Mouse (Mus musculus) layer of hippocampus, postnatal 25 days (tissue): ENCODE measurements around the gene Dnajb5. TPM values are rescaled to one million over a fixed set of nuclear protein-coding genes. Genes with fewer than 3 reads are reported as not detected.
A peak's percentile ranks its signal among the peaks of the same experiment; 100 is the strongest.

Source experiments
- DNase-seq, 2 experiments: peaks; one replicate each; pipeline ENCODE4 v3.0.0; 2022; ENCODE audit warnings: mixed read lengths in 2 of 2, low spot score in 1 of 2; ENCODE audit errors: extremely low spot score in 1 of 2
- total RNA-seq, 2 experiments: library from RNA; stranded (reverse); gene quantifications; 2 replicates each; pipeline ENCODE4 v1.2.3; 2021

The Dnajb5 gene
- 100 to 1,000 TPM; 208 to 224 TPM for total RNA-seq

GRCm38 (mm10) chr4:42949676-42950051 is at the start of gene Dnajb5:
Gene Dnajb5, plus strand, starts transcription at chr4:42949814.
- peak; percentile 95 to 99 for DNase-seq

GRCm38 (mm10) chr4:42900878-42901277 is 48.7 kb upstream of the Dnajb5 start:
- no peak for DNase-seq

- DNase-seq, result peak in 1 of 2 experiments; percentile 34
These were observed 47.4 kb upstream of the Dnajb5 start for GRCm38 (mm10) chr4:42902174-42902573.

- DNase-seq, result no peak
These were observed 46.9 kb upstream of the Dnajb5 start for GRCm38 (mm10) chr4:42902730-42903129.

- DNase-seq, result no peak
These were observed 45.7 kb upstream of the Dnajb5 start for GRCm38 (mm10) chr4:42903942-42904341.

GRCm38 (mm10) chr4:42904523-42904922 is 45.1 kb upstream of the Dnajb5 start:
- no peak for DNase-seq

GRCm38 (mm10) chr4:42904966-42905365 is 44.6 kb upstream of the Dnajb5 start:
- no peak for DNase-seq

- no peak for DNase-seq
These were observed 36.2 kb upstream of the Dnajb5 start for GRCm38 (mm10) chr4:42913391-42913790.

GRCm38 (mm10) chr4:42915311-42915710 is 34.3 kb upstream of the Dnajb5 start:
- DNase-seq, result no peak

GRCm38 (mm10) chr4:42915966-42916365 is 33.6 kb upstream of the Dnajb5 start:
- no peak for DNase-seq

GRCm38 (mm10) chr4:42916617-42917401 is 32.8 kb upstream of the Dnajb5 start, which contains the start of gene Phf24:
Gene Phf24, plus strand, starts transcription at chr4:42916660.
- peak in 1 of 2 experiments; percentile 32 for DNase-seq

- no peak for DNase-seq
These were observed 32.2 kb upstream of the Dnajb5 start for GRCm38 (mm10) chr4:42917402-42917774.

GRCm38 (mm10) chr4:42920726-42921125 is 28.9 kb upstream of the Dnajb5 start:
- DNase-seq, result no peak

GRCm38 (mm10) chr4:42921536-42921935 is 28.1 kb upstream of the Dnajb5 start:
- DNase-seq, result peak in 1 of 2 experiments; percentile 6

- DNase-seq, result peak in 1 of 2 experiments; percentile 7
These were observed 27.6 kb upstream of the Dnajb5 start for GRCm38 (mm10) chr4:42922056-42922455.

- peak in 1 of 2 experiments; percentile 2 for DNase-seq
These were observed 27.2 kb upstream of the Dnajb5 start for GRCm38 (mm10) chr4:42922461-42922860.

GRCm38 (mm10) chr4:42924095-42924710 is 25.4 kb upstream of the Dnajb5 start:
- DNase-seq, result peak in 1 of 2 experiments; percentile 5

GRCm38 (mm10) chr4:42928209-42928608 is 21.4 kb upstream of the Dnajb5 start:
- peak in 1 of 2 experiments; percentile 3 for DNase-seq

GRCm38 (mm10) chr4:42928952-42929351 is 20.7 kb upstream of the Dnajb5 start:
- DNase-seq, result peak in 1 of 2 experiments; percentile 2

GRCm38 (mm10) chr4:42932229-42932969 is 17.2 kb upstream of the Dnajb5 start:
- DNase-seq, result peak in 1 of 2 experiments; percentile 3

- peak in 1 of 2 experiments; percentile 9 for DNase-seq
These were observed 16.0 kb upstream of the Dnajb5 start for GRCm38 (mm10) chr4:42933630-42934029.
